Mouse (Mus musculus) forebrain, embryonic 16.5 days (tissue): Measurements from ENCODE around the gene Rfx3. TPM values are rescaled to one million over a fixed set of nuclear protein-coding genes. Genes with fewer than 3 reads are reported as not detected.
A peak's percentile ranks its signal among the peaks of the same experiment; 100 is the strongest.

ENCODE experiments used
- ATAC-seq: fragments of 200-750 bp; cut with Nextera tagmentation; 2 replicates; pipeline ENCODE4 v1.8.0; 2017; ENCODE audit warnings: mild to moderate bottlenecking, moderate library complexity
- H3K27ac ChIP-seq: fragments of 300-500 bp; sonication (generic); 2 replicates; pipeline ENCODE4 v1.5.1; 2014; ENCODE audit warnings: low read length, control low read depth
- H3K27me3 ChIP-seq: fragments of 300-500 bp; sonication (generic); replicated peaks from 2 replicates; pipeline ENCODE4 v1.6.1; 2014; ENCODE audit warnings: low read length; ENCODE audit not compliant: control insufficient read depth, insufficient read depth
- H3K36me3 ChIP-seq: fragments of 300-500 bp; sonication (generic); 2 replicates; pipeline ENCODE4 v1.6.1; 2014; ENCODE audit not compliant: control insufficient read depth, insufficient read depth
- H3K4me1 ChIP-seq: fragments of 300-500 bp; sonication (generic); replicated peaks from 2 replicates; pipeline ENCODE4 v1.6.1; 2014; ENCODE audit warnings: low read length; ENCODE audit not compliant: control insufficient read depth, insufficient read depth
- H3K4me2 ChIP-seq: fragments of 300-500 bp; sonication (generic); 2 replicates; pipeline ENCODE4 v1.6.1; 2014; ENCODE audit warnings: mild to moderate bottlenecking, low read length, control low read depth
- H3K4me3 ChIP-seq: fragments of 300-500 bp; sonication (generic); replicated peaks from 2 replicates; pipeline ENCODE4 v1.5.1; 2014; ENCODE audit warnings: mild to moderate bottlenecking, low read length, control low read depth
- H3K9ac ChIP-seq: fragments of 300-500 bp; sonication (generic); replicated peaks from 2 replicates; pipeline ENCODE4 v1.6.1; 2014; ENCODE audit warnings: low read depth, low read length, control low read depth
- H3K9me3 ChIP-seq: fragments of 300-500 bp; sonication (generic); 2 replicates; pipeline ENCODE4 v1.6.1; 2016; ENCODE audit warnings: low read length; ENCODE audit not compliant: control insufficient read depth
- WGBS: fragments of 180-500 bp; shearing (Covaris S2); extraction: QIAGEN DNeasy Blood & Tissue Kit; methylation state at CpG from one replicate; pipeline ENCODE4 v1.1.7; 2014; 5-methylcytosine and 5-hydroxymethylcytosine counted together
- polyA plus RNA-seq: library from polyadenylated mRNA; unstranded; fragments of >200 nt; fragmentation: Nextera tagmentation; extraction: Ambion mirVana; gene quantifications from 2 replicates; pipeline ENCODE4 v1.2.1, GENCODE M21; 2015

The Rfx3 gene
- polyA plus RNA-seq, 1 experiment from 2014 or later: 41.9 TPM

DNA sequence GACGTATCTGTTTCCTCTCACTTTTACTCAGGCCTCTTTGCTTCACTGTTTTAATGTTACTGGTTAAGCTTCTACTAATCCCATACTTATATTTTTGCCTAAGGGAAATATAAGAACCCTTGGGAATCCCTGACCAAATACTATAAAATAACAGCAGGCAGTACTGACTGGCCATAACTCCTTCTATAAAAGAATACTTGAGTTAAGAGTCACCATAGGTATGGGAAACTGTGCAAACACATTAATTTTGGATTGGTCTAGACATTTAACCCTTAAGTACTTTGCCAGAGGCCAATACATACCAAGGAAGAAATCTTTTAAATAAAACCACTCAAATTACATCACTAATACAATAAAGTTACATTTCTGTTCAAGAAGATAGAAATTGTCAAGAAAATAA, 6.8 kb downstream of the Rfx3 start:
- 74% methylated on average over 1 of the region's 1 CpGs for whole genome bisulfite sequencing
- H3K27me3 ChIP-seq: no peaks in the 10 kb centered on the region
- no peak for ATAC-seq

DNA sequence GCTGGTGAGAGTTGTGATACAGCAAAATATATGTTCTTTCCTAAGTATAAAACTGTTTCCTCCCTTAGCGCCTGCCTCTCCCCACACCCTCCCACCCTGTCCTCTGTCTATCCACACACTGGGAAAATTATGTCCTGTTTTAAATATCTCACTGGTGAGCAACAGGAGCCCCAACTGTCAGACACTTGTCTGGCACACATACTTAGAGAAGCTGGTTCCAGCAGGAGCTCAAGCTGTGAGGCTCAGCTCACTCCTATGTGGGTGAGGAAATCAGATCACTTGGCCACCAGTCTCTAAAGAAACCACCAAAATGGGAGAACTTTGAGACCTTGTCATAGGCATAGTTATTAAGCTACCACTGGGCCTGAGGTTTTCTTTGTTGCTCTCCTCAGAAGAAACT, 7.5 kb downstream of the Rfx3 start:
- peak; percentile 40; the same call in 1 of the 2 replicates for ATAC-seq
- WGBS: 71% methylated on average over 1 of the region's 1 CpGs
- Histone ChIP-seq H3K9me3 (no peaks in the 10 kb centered on the region), H3K4me1 (peaks cover 6% of the 10 kb centered on the region), H3K27me3 (no peaks in the 10 kb centered on the region), H3K4me2 (no peak overlapping the region), H3K9ac (no peak overlapping the region), H3K4me3 (no peak overlapping the region), H3K36me3 (no peaks in the 10 kb centered on the region), H3K27ac (no peak overlapping the region)

More for the DNA sequence above, 6.8 kb downstream of the Rfx3 start:
- Histone ChIP-seq H3K36me3 (no peaks in the 10 kb centered on the region), H3K4me3 (no peak overlapping the region), H3K27ac (no peak overlapping the region), H3K9me3 (no peaks in the 10 kb centered on the region), H3K9ac (no peak overlapping the region), H3K4me1 (peaks cover 6% of the 10 kb centered on the region), H3K4me2 (no peak overlapping the region)

DNA sequence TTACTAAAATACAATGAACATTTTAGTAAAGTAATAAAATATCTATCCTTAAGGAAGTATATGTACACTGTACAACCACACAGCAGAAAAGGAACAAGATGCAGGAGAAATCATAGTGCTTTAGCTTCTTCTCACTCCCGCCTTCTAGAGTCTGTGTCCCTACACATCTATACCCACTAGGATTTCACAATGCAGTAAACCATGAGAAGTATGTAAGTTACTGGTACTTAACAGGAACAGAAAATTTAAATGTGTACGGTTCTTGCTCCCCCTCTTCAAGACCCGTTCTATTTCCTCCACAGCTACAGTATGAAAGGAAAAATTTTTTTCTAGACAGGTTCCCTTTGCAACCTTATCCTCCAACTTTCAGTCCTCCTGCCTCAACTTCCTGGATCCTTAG, 8.3 kb downstream of the Rfx3 start:
- Histone ChIP-seq H3K36me3 (no peaks in the 10 kb centered on the region), H3K27me3 (no peaks in the 10 kb centered on the region), H3K27ac (no peak overlapping the region), H3K9me3 (no peaks in the 10 kb centered on the region), H3K4me2 (no peak overlapping the region), H3K4me3 (no peak overlapping the region), H3K4me1 (peaks cover 6% of the 10 kb centered on the region), H3K9ac (no peak overlapping the region)
- no peak for ATAC-seq
- WGBS: 85% methylated on average over 3 of the region's 3 CpGs

- Histone ChIP-seq H3K4me2 (no peak overlapping the region), H3K36me3 (no peaks in the 10 kb centered on the region), H3K9me3 (no peaks in the 10 kb centered on the region), H3K27me3 (no peaks in the 10 kb centered on the region), H3K4me1 (peaks cover 2% of the 10 kb centered on the region; the same call in 1 of the 2 replicates), H3K9ac (no peak overlapping the region), H3K4me3 (no peak overlapping the region), H3K27ac (no peak overlapping the region)
- no peak for ATAC-seq
- WGBS: 83% methylated on average over 7 of the region's 7 CpGs
Observed at GRCm38 (mm10) chr19:27992800-27993199, 18.2 kb downstream of the Rfx3 start.

- Histone ChIP-seq H3K9ac (no peak overlapping the region), H3K27ac (no peak overlapping the region), H3K4me3 (no peak overlapping the region), H3K36me3 (no peaks in the 10 kb centered on the region), H3K4me1 (peaks cover 2% of the 10 kb centered on the region; the same call in 1 of the 2 replicates), H3K27me3 (no peaks in the 10 kb centered on the region), H3K4me2 (no peak overlapping the region), H3K9me3 (no peaks in the 10 kb centered on the region)
- no peak for ATAC-seq
- WGBS: 8% methylated on average over 3 of the region's 3 CpGs
Observed at GRCm38 (mm10) chr19:27988746-27989145, 22.2 kb downstream of the Rfx3 start.

- no peak for ATAC-seq
- 92% methylated on average over 3 of the region's 3 CpGs for WGBS
Observed at GRCm38 (mm10) chr19:27967590-27967989, 43.4 kb downstream of the Rfx3 start.

GRCm38 (mm10) chr19:27961271-27961670, 49.7 kb downstream of the Rfx3 start:
- 98% methylated on average over 3 of the region's 3 CpGs for WGBS
- H3K9ac ChIP-seq: no peak overlapping the region
- H3K4me2 ChIP-seq: no peak overlapping the region

More at GRCm38 (mm10) chr19:27967590-27967989, 43.4 kb downstream of the Rfx3 start:
- Histone ChIP-seq H3K36me3 (peaks cover 2% of the 10 kb centered on the region; the same call in 1 of the 2 replicates), H3K27me3 (no peaks in the 10 kb centered on the region), H3K4me2 (no peak overlapping the region), H3K9me3 (no peaks in the 10 kb centered on the region), H3K4me1 (no peaks in the 10 kb centered on the region), H3K27ac (no peak overlapping the region), H3K4me3 (no peak overlapping the region), H3K9ac (no peak overlapping the region)

GRCm38 (mm10) chr19:27935453-27935852, 75.5 kb downstream of the Rfx3 start:
- no peak overlapping the region for H3K27ac ChIP-seq
- H3K4me2 ChIP-seq: no peak overlapping the region
- no peaks in the 10 kb centered on the region for H3K27me3 ChIP-seq
- peak; percentile 58; the same call in 1 of the 2 replicates for ATAC-seq
- no peak overlapping the region for H3K9ac ChIP-seq
- 10% methylated on average over 3 of the region's 3 CpGs for WGBS
- H3K36me3 ChIP-seq: no peaks in the 10 kb centered on the region
- H3K9me3 ChIP-seq: no peaks in the 10 kb centered on the region
- peaks cover 8% of the 10 kb centered on the region for H3K4me1 ChIP-seq
- H3K4me3 ChIP-seq: no peak overlapping the region

More at GRCm38 (mm10) chr19:27961271-27961670, 49.7 kb downstream of the Rfx3 start:
- Histone ChIP-seq H3K4me1 (no peaks in the 10 kb centered on the region), H3K27me3 (no peaks in the 10 kb centered on the region), H3K27ac (no peak overlapping the region), H3K9me3 (no peaks in the 10 kb centered on the region), H3K4me3 (no peak overlapping the region), H3K36me3 (no peaks in the 10 kb centered on the region)
- ATAC-seq: no peak

DNA sequence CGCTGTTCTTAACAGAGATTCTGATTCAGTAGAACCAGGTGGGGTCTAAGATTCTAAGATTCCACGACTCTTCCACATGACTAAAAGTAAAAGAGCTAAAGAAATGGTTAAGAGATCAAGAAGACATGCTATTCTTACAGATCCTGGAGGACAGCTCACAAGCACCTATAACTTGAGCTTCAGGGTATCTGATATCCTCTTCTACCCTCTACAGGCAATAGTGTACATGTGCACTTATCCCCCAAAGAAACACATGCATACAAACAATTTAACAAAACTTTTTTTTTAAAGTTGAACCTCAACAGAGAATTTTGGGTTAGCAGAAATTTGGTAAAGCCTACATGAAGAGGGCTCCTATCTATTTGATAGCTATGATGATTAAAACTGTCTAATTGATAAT, 79.8 kb downstream of the Rfx3 start:
- no peaks in the 10 kb centered on the region for H3K36me3 ChIP-seq
- no peak overlapping the region for H3K9ac ChIP-seq
- ATAC-seq: no peak
- H3K9me3 ChIP-seq: no peaks in the 10 kb centered on the region
- no peak overlapping the region for H3K4me3 ChIP-seq
- peaks cover 8% of the 10 kb centered on the region for H3K4me1 ChIP-seq
- no peak overlapping the region for H3K27ac ChIP-seq
- H3K4me2 ChIP-seq: no peak overlapping the region
- H3K27me3 ChIP-seq: no peaks in the 10 kb centered on the region
- WGBS: 99% methylated on average over 2 of the region's 2 CpGs

DNA sequence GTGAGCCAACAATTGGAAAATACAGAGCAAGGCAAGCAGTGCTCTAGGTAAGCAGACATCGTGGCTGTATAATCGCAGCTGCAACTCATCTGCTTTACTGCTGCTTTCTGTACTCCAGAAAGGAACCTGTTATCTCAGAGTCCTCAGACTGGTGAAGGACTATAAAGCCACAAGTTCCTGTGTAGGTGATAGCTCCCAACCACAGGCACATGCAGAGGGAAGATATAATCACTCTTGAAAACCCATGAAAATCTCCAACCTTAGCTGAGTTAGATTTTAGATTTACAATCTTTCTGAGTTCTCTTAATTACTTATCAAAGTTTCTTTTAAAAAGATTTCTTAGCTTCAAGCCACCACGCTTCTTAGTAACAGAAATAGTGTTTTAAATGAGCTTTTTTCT, 84.6 kb downstream of the Rfx3 start:
- no peaks in the 10 kb centered on the region for H3K36me3 ChIP-seq

More for the DNA sequence above, 84.6 kb downstream of the Rfx3 start:
- Histone ChIP-seq H3K9ac (no peak overlapping the region), H3K9me3 (no peaks in the 10 kb centered on the region), H3K27ac (no peak overlapping the region), H3K4me3 (no peak overlapping the region), H3K4me1 (no peaks in the 10 kb centered on the region), H3K27me3 (no peaks in the 10 kb centered on the region), H3K4me2 (no peak overlapping the region)
- 90% methylated on average over 3 of the region's 3 CpGs for WGBS
- no peak for ATAC-seq
